Mouse (Mus musculus): Measurements from ENCODE around the gene Kcnh7. TPM values are rescaled to one million over a fixed set of nuclear protein-coding genes. Genes with fewer than 3 reads are reported as not detected.

Kcnh7 gene
- polyA plus RNA-seq, 1 experiment from 2014 or later = 2.6 TPM

GRCm38 (mm10) chr2:63009141-63009540 lies 174.9 kb downstream of the Kcnh7 start:
- no peak for DNase-seq (ENCODE audit: low spot score)
- 88% methylated on average over 4 of the region's 4 CpGs for WGBS
- no peaks in the 10 kb centered on the region for H3K36me3 ChIP-seq (ENCODE audit: control insufficient read depth, insufficient read depth, low read length)
- no peaks in the 10 kb centered on the region for H3K27me3 ChIP-seq (ENCODE audit: control insufficient read depth, insufficient read depth, low read length)
- H3K4me2 ChIP-seq (ENCODE audit: low read depth, low read length, severe bottlenecking) = no peak overlapping the region
- H3K4me3 ChIP-seq (ENCODE audit: low read depth, low read length) = no peak overlapping the region
- no peaks in the 10 kb centered on the region for H3K4me1 ChIP-seq (replicated peaks; ENCODE audit: control insufficient read depth, insufficient read depth, low read length)
- ATAC-seq (replicated peaks; ENCODE audit: low FRiP score) = no peak
- H3K27ac ChIP-seq (ENCODE audit: low read depth, low read length) = no peak overlapping the region
- H3K9ac ChIP-seq (ENCODE audit: low read length) = no peak overlapping the region
- no peaks in the 10 kb centered on the region for H3K9me3 ChIP-seq (ENCODE audit: control insufficient read depth, low read length)

- H3K9ac ChIP-seq (ENCODE audit: low read length) = no peak overlapping the region
- DNase-seq (ENCODE audit: low spot score) (no peak), ATAC-seq (replicated peaks; ENCODE audit: low FRiP score) (no peak)
- no peaks in the 10 kb centered on the region for H3K36me3 ChIP-seq (ENCODE audit: control insufficient read depth, insufficient read depth, low read length)
- no peak overlapping the region for H3K4me3 ChIP-seq (ENCODE audit: low read depth, low read length)
- no peak overlapping the region for H3K27ac ChIP-seq (ENCODE audit: low read depth, low read length)
- 95% methylated on average over 1 of the region's 1 CpGs for WGBS
- no peaks in the 10 kb centered on the region for H3K27me3 ChIP-seq (ENCODE audit: control insufficient read depth, insufficient read depth, low read length)
- no peaks in the 10 kb centered on the region for H3K9me3 ChIP-seq (ENCODE audit: control insufficient read depth, low read length)
- no peak overlapping the region for H3K4me2 ChIP-seq (ENCODE audit: low read depth, low read length, severe bottlenecking)
- no peaks in the 10 kb centered on the region for H3K4me1 ChIP-seq (replicated peaks; ENCODE audit: control insufficient read depth, insufficient read depth, low read length)
Observed at GRCm38 (mm10) chr2:63002784-63003183, 181.3 kb downstream of the Kcnh7 start.

- Histone ChIP-seq H3K4me3 (ENCODE audit: low read depth, low read length) (no peak overlapping the region), H3K4me2 (ENCODE audit: low read depth, low read length, severe bottlenecking) (no peak overlapping the region), H3K27ac (ENCODE audit: low read depth, low read length) (no peak overlapping the region), H3K9me3 (ENCODE audit: control insufficient read depth, low read length) (no peaks in the 10 kb centered on the region), H3K36me3 (ENCODE audit: control insufficient read depth, insufficient read depth, low read length) (no peaks in the 10 kb centered on the region), H3K9ac (ENCODE audit: low read length) (no peak overlapping the region), H3K4me1 (replicated peaks; ENCODE audit: control insufficient read depth, insufficient read depth, low read length) (no peaks in the 10 kb centered on the region), H3K27me3 (ENCODE audit: control insufficient read depth, insufficient read depth, low read length) (no peaks in the 10 kb centered on the region)
- 93% methylated on average over 2 of the region's 2 CpGs for WGBS
- DNase-seq (ENCODE audit: low spot score) (no peak), ATAC-seq (replicated peaks; ENCODE audit: low FRiP score) (no peak)
Observed at GRCm38 (mm10) chr2:62997692-62998091, 186.4 kb downstream of the Kcnh7 start.

- H3K4me2 ChIP-seq (ENCODE audit: low read depth, low read length, severe bottlenecking) = no peak overlapping the region
- ATAC-seq (replicated peaks; ENCODE audit: low FRiP score) (no peak), DNase-seq (ENCODE audit: low spot score) (no peak)
- H3K9ac ChIP-seq (ENCODE audit: low read length) = no peak overlapping the region
- H3K27ac ChIP-seq (ENCODE audit: low read depth, low read length) = no peak overlapping the region
- no peak overlapping the region for H3K4me3 ChIP-seq (ENCODE audit: low read depth, low read length)
- no peaks in the 10 kb centered on the region for H3K9me3 ChIP-seq (ENCODE audit: control insufficient read depth, low read length)
- H3K27me3 ChIP-seq (ENCODE audit: control insufficient read depth, insufficient read depth, low read length) = no peaks in the 10 kb centered on the region
- H3K36me3 ChIP-seq (ENCODE audit: control insufficient read depth, insufficient read depth, low read length) = no peaks in the 10 kb centered on the region
- no peaks in the 10 kb centered on the region for H3K4me1 ChIP-seq (replicated peaks; ENCODE audit: control insufficient read depth, insufficient read depth, low read length)
Observed at GRCm38 (mm10) chr2:62988616-62989015, 195.5 kb downstream of the Kcnh7 start.

- Histone ChIP-seq H3K4me3 (ENCODE audit: low read depth, low read length) (no peak overlapping the region), H3K9me3 (ENCODE audit: control insufficient read depth, low read length) (no peaks in the 10 kb centered on the region), H3K36me3 (ENCODE audit: control insufficient read depth, insufficient read depth, low read length) (no peaks in the 10 kb centered on the region), H3K27ac (ENCODE audit: low read depth, low read length) (no peak overlapping the region), H3K27me3 (ENCODE audit: control insufficient read depth, insufficient read depth, low read length) (no peaks in the 10 kb centered on the region), H3K4me2 (ENCODE audit: low read depth, low read length, severe bottlenecking) (no peak overlapping the region), H3K4me1 (replicated peaks; ENCODE audit: control insufficient read depth, insufficient read depth, low read length) (no peaks in the 10 kb centered on the region), H3K9ac (ENCODE audit: low read length) (no peak overlapping the region)
- WGBS = 67% methylated on average over 2 of the region's 2 CpGs
- ATAC-seq (replicated peaks; ENCODE audit: low FRiP score) (no peak), DNase-seq (ENCODE audit: low spot score) (no peak)
Observed at GRCm38 (mm10) chr2:62983936-62984335, 200.2 kb downstream of the Kcnh7 start.

GRCm38 (mm10) chr2:62935273-62935874 lies 248.7 kb downstream of the Kcnh7 start:
- H3K4me1 ChIP-seq (replicated peaks; ENCODE audit: control insufficient read depth, insufficient read depth, low read length) = no peaks in the 10 kb centered on the region
- no peak overlapping the region for H3K4me2 ChIP-seq (ENCODE audit: low read depth, low read length, severe bottlenecking)
- H3K4me3 ChIP-seq (ENCODE audit: low read depth, low read length) = no peak overlapping the region
- no peaks in the 10 kb centered on the region for H3K36me3 ChIP-seq (ENCODE audit: control insufficient read depth, insufficient read depth, low read length)
- 72% methylated on average over 1 of the region's 1 CpGs for WGBS
- no peaks in the 10 kb centered on the region for H3K9me3 ChIP-seq (ENCODE audit: control insufficient read depth, low read length)
- H3K9ac ChIP-seq (ENCODE audit: low read length) = no peak overlapping the region
- H3K27me3 ChIP-seq (ENCODE audit: control insufficient read depth, insufficient read depth, low read length) = no peaks in the 10 kb centered on the region
- no peak for ATAC-seq (replicated peaks; ENCODE audit: low FRiP score)
- no peak overlapping the region for H3K27ac ChIP-seq (ENCODE audit: low read depth, low read length)
- no peak for DNase-seq (ENCODE audit: low spot score)

- DNase-seq (ENCODE audit: low spot score) (no peak), ATAC-seq (replicated peaks; ENCODE audit: low FRiP score) (no peak)
- 87% methylated on average over 3 of the region's 3 CpGs for WGBS
- Histone ChIP-seq H3K9ac (ENCODE audit: low read length) (no peak overlapping the region), H3K27ac (ENCODE audit: low read depth, low read length) (no peak overlapping the region), H3K9me3 (ENCODE audit: control insufficient read depth, low read length) (no peaks in the 10 kb centered on the region), H3K4me1 (replicated peaks; ENCODE audit: control insufficient read depth, insufficient read depth, low read length) (no peaks in the 10 kb centered on the region), H3K27me3 (ENCODE audit: control insufficient read depth, insufficient read depth, low read length) (no peaks in the 10 kb centered on the region), H3K4me2 (ENCODE audit: low read depth, low read length, severe bottlenecking) (no peak overlapping the region), H3K36me3 (ENCODE audit: control insufficient read depth, insufficient read depth, low read length) (no peaks in the 10 kb centered on the region), H3K4me3 (ENCODE audit: low read depth, low read length) (no peak overlapping the region)
Observed at GRCm38 (mm10) chr2:62928494-62928893, 255.6 kb downstream of the Kcnh7 start.

- ATAC-seq (replicated peaks; ENCODE audit: low FRiP score) (no peak), DNase-seq (ENCODE audit: low spot score) (no peak)
- WGBS = 73% methylated on average over 3 of the region's 3 CpGs
- Histone ChIP-seq H3K9ac (ENCODE audit: low read length) (no peak overlapping the region), H3K4me1 (replicated peaks; ENCODE audit: control insufficient read depth, insufficient read depth, low read length) (no peaks in the 10 kb centered on the region), H3K36me3 (ENCODE audit: control insufficient read depth, insufficient read depth, low read length) (no peaks in the 10 kb centered on the region), H3K27me3 (ENCODE audit: control insufficient read depth, insufficient read depth, low read length) (no peaks in the 10 kb centered on the region), H3K4me2 (ENCODE audit: low read depth, low read length, severe bottlenecking) (no peak overlapping the region), H3K9me3 (ENCODE audit: control insufficient read depth, low read length) (no peaks in the 10 kb centered on the region), H3K4me3 (ENCODE audit: low read depth, low read length) (no peak overlapping the region), H3K27ac (ENCODE audit: low read depth, low read length) (no peak overlapping the region)
Observed at GRCm38 (mm10) chr2:62928065-62928464, 256.0 kb downstream of the Kcnh7 start.

- Histone ChIP-seq H3K36me3 (ENCODE audit: control insufficient read depth, insufficient read depth, low read length) (no peaks in the 10 kb centered on the region), H3K4me2 (ENCODE audit: low read depth, low read length, severe bottlenecking) (no peak overlapping the region), H3K9me3 (ENCODE audit: control insufficient read depth, low read length) (no peaks in the 10 kb centered on the region), H3K9ac (ENCODE audit: low read length) (no peak overlapping the region), H3K4me3 (ENCODE audit: low read depth, low read length) (no peak overlapping the region), H3K4me1 (replicated peaks; ENCODE audit: control insufficient read depth, insufficient read depth, low read length) (no peaks in the 10 kb centered on the region), H3K27me3 (ENCODE audit: control insufficient read depth, insufficient read depth, low read length) (no peaks in the 10 kb centered on the region), H3K27ac (ENCODE audit: low read depth, low read length) (no peak overlapping the region)
- ATAC-seq (replicated peaks; ENCODE audit: low FRiP score) (no peak), DNase-seq (ENCODE audit: low spot score) (no peak)
- WGBS = 58% methylated on average over 4 of the region's 4 CpGs
Observed at GRCm38 (mm10) chr2:62923803-62924202, 260.3 kb downstream of the Kcnh7 start.
